Mouse (Mus musculus): ENCODE measurements around the gene Cysrt1.

The Cysrt1 gene

GRCm38 (mm10) chr2:25211121-25211670, 31.1 kb downstream of the Cysrt1 start, which contains the start of gene Nelfb:
Nelfb (minus strand) TSS chr2:25211489.
- DNase-seq (ENCODE audit: extremely low spot score) = peak; percentile 96

DNA sequence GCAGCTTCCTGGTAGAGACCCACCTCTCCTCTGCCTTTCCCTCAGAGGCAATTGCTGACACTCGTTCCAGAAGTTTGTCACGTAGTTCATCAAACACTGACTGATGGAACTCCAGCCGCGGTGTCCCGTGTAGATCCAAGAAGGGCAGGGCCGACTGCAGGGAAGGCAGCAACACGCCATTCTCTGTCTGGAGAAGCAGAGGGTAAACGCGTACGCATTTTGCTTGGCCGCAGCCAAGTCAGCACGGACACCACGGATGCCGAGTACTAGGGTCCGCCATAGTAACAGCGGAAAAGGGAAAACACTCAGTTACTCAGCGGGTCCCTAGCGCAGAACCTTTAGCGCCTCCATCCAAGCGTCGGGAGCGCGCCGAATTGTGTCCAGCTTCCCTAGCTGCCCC, 31.6 kb downstream of the Cysrt1 start:
- no peak for DNase-seq (ENCODE audit: extremely low spot score)

DNA sequence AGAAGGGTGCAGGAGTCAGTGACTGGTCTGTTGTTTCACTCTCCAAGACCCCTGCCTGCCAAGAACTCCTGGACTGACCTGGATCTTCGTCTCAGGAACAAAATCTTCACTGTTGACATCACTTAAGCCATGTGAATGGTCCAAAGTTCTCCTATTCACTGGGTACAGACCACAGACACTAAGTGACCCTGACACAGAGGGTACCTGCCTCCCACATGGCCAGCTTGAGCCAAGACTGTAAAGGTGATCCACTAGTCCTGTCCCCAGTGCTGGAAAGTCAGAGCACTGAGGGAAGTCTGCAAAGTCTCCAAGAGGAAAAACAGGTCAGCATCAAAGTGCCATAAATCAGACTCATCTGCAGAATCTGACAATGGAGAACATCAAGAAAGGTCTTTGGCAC, 34.7 kb downstream of the Cysrt1 start:
- no peak for DNase-seq (ENCODE audit: extremely low spot score)

- DNase-seq (ENCODE audit: extremely low spot score) = no peak
Measured at GRCm38 (mm10) chr2:25203631-25204214, 38.5 kb downstream of the Cysrt1 start.

DNA sequence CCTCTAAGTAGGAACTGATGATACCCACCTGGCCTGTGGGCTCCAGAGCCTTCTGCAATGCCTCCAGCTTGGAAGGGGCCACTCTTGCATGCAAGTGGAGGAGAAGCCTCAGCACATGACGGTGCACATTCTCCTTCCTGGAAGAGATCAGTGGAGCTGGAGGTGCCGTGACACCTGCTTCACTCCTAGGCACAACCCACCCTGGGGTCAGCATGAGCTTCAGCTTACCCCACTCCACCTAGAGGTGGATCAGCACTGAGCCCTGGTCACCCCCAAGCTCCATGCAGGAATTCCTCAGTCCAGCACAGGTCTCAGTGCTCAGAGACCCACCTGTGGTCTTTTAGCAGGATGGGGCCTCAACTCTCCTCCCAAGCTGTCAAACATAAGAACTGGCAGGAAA, 41.6 kb downstream of the Cysrt1 start:
- no peak for DNase-seq (ENCODE audit: extremely low spot score)

DNA sequence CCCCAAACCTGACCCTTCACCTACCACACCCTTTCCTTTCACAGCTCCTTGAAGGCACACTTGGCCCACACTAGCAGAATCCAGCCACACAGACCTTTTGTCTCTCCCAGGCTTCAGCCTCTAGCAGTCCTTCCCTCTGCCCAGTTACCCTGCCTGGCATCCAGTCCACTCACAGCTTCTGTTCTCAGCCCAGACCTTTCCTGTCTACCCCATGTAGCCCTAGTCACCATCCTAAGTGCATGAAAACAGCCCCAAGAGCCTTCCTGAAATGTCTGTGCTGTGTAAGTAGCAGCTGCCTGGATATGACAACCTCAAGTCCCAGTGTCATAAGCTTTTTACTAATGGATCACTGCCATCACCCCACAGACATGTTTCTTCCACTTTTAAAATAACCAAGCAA, 44.3 kb downstream of the Cysrt1 start:
- no peak for DNase-seq (ENCODE audit: extremely low spot score)

- DNase-seq (ENCODE audit: extremely low spot score) = no peak
Measured at GRCm38 (mm10) chr2:25197191-25197590, 45.1 kb downstream of the Cysrt1 start.

GRCm38 (mm10) chr2:25196172-25196954, 45.9 kb downstream of the Cysrt1 start, which contains the start of gene Tor4a:
Tor4a (minus strand) TSS chr2:25196886.
- DNase-seq (ENCODE audit: extremely low spot score) = peak; percentile 45

GRCm38 (mm10) chr2:25195211-25196156, 46.8 kb downstream of the Cysrt1 start:
- peak; percentile 39 for DNase-seq (ENCODE audit: extremely low spot score)

- DNase-seq (ENCODE audit: extremely low spot score) = no peak
Measured at GRCm38 (mm10) chr2:25194486-25195171, 47.6 kb downstream of the Cysrt1 start.

GRCm38 (mm10) chr2:25194006-25194405, 48.2 kb downstream of the Cysrt1 start:
- no peak for DNase-seq (ENCODE audit: extremely low spot score)

DNA sequence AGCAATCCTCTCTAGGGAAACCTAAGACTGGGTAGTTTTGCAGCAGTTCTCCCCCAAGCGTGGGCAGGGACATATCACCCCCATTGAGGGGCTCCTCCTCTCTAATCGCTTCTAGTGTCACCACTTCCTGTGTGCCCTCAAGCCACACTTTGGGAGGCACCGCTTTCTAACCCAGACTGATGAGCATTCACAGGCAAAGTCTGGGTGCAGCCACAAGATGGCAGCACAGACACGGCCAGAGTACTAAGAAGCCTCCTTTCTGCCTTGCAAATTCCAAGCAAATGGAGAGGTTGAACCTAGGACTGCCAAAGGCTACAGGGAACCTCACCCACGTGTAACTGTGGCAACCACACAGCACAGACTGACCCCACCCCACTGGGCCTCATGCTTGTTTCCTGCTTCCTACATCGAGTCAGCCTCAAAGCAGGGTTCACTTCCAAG, 48.9 kb downstream of the Cysrt1 start:
- peak; percentile 83 for DNase-seq (ENCODE audit: extremely low spot score)

Measured in embryo, embryonic 9.5 days (tissue).